Mouse (Mus musculus): ENCODE measurements at regions not wholly inside any gene's neighbourhood (a gene's known extent, or its start where the extent isn't known, plus 50 kb on each side); places are given as distances from the start of the nearest gene placed in this dataset.

DNA sequence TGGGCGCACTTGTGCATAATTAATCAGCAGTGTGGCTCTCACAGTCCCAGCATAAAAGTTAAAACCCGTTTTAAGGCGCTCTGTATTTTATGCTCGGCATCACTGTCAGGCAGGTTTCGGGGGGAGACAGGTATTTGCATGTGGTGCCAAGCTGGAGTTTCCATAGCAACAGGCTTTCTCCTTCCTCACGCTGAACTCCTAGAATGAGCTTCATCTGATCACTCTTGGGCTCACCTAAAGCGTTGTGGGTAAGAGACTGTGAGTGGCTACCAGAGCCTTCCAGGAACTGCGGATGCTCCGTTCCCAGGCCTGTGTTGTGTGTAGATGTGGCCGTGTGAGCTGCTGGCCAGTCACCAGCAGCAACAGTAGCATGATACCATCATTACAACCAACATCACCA is 161.5 kb downstream of the Ajap1 start:
- no peak for DNase-seq (ENCODE audit: low read depth, low spot score)

DNA sequence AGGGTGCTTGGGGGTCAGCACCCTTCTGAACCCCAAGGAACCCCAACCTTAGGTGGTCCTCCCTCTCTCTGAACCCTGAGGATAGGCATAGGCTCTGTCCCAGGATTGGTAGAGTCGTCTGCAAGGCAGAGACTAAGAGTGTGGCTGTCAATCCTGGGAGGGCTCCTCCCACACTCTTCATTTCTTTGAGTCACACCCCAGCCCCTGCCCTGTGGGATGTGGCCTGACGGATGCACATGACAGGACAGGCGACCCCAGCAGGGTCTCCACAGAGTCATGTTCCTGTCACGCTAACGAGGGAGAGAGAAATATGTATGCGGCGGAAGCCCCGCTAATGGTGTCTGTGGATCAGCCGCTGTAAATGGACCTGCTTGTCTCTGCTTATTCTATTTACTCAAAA is 162.0 kb downstream of the Ajap1 start:
- DNase-seq (ENCODE audit: low read depth, low spot score) = no peak

DNA sequence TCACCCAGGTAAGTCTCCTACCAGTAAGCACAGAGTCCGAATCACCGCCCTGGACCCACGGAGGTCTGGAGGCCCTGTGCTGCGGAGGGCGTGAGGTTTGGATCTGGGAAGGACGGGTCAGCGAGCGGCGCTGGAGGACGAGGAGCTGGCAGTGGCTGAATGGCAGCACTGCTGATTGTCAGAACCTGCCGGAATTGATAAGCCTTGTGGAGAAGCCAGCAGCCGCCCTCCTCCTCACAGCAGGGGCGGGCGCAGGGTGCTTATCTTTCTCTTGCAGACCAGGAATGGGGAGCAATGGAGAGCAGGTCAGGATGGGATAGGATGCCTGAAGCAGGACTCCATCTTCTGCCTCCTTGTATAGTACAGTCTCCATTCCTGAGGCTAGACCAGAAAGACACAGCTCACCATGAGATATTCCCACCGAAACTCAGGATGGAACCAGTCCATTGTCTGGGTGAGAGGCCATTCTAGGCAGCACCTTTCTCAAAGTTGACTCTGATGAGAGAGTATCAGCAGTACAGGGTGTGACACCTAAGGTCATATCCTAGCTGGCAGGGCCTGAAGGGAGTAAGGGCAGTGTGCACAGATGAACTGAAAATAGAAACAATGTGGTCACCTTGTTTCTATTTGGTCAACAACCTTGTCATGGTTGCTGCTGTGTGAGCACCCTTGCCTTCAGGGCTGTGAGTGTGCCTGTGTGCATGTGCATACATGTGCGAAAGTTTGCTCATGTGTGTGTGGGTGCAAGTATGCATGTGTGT is 165.5 kb downstream of the Ajap1 start:
- no peak for DNase-seq (ENCODE audit: low read depth, low spot score)

DNA sequence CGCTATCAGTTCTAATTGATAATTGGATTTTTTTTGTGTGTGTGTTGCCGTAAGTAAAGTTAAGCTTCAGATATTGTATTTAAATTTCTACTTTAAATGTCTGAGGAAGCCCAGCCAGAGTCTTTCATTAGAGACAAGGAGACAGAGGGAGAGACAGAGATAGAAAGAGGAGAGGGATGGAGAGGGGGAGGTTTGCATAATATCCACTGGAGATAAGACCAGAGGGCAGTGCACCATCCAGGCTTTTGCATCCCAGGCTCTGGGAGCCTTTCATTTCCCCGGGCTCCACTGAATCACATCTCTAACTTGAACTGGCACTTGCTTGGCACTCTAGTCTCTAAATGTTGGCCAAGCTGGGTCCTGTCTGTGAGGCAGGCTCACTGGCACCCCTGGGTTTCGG is 166.1 kb downstream of the Ajap1 start:
- no peak for DNase-seq (ENCODE audit: low read depth, low spot score)

DNA sequence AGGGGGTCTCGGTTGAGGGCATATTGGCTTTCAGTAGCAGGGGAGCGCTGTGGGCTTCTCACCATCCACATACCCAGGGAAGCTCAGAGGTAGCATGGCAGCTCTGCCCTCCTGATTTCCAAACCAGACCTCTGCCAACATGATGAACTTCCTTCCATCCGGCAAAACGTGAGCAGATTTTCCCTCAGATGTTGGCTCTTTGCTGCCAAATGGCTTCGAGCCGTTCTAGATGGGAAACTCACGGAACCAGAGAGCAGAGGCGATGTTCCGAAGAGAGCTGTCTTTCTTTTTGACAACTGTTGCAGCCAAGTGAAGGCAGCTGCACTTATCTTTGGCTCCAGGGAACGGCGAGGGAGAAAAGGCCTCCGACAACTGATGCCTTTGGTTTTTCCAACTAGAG is 168.7 kb downstream of the Ajap1 start:
- DNase-seq (ENCODE audit: low read depth, low spot score) = no peak

DNA sequence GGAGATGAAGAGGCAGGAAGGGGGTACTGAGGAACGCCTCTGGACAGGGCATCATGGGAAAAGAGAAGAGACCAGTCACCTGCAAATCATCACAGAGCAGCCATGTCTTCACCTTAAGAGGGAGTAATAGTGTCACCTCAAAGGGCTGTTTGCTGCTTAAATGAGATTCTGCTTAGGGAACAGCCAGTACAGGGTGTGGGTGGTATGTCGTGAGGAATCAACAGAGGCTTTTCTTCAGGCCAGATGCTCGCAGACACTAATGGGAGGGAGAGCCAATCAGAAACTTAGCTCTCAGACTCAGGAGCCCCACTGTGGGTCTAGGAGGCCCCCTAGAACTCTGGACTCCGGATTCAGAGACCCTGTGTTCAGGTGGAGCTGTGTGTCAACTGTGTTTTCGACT is 171.0 kb downstream of the Ajap1 start:
- DNase-seq (ENCODE audit: low read depth, low spot score) = no peak

DNA sequence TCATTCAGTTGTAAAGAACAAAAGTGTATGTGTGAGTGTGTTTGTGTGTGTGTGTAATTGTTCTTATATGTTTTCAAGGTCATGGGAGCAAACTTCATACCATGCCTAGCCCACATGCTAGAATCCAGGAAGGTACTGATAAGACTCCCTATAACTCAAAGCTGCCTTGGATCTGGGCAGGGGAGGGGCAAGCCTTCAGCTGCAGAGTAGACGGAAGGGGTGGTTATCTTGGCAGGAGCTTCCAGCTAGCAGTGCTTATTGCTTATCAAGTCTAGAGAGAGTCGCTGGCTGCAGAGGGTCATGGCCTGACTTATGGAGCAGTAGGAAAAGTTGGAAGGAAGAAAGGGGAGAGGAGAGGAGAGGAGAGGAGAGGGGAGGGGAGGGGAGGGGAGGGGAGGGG is 172.0 kb downstream of the Ajap1 start:
- no peak for DNase-seq (ENCODE audit: low read depth, low spot score)

DNA sequence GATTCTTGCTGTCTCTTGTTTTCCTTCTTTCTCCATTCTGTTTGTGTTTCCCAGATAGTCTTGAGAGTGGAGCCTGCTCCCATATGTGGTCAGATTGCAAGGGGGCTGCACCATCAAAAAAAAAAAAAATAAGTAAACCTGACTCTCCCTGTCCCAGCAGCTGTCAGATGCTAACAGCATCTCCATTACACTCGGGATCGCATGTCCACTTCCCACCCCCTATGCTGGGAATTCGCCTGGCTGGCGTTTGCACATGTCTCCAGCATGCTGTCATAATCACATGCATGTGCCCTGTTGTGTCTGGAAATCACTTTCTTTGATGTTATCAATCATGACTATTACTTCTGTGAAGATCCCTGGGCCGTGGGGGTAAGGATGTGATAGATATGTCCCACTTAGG is 179.1 kb downstream of the Ajap1 start:
- no peak for DNase-seq (ENCODE audit: low read depth, low spot score)

DNA sequence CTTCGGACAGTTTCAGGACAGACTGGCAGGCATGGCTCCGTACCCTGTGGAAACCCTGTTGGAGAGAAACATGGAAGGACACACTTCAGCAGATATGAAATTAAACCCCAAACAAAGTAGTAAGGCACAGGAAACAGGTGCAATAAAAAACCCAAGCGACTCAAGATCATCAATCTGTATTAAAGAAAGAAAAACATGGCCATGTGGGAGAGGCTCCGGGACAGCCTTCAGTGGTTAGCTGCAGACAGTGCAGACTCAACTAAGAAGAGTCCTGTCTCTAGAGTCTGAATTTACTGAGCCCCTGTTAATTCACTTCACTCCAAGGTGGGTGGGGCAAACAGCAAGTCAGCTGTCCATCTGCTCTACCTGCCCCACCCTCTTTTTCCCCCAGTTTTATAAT is 179.8 kb downstream of the Ajap1 start:
- DNase-seq (ENCODE audit: low read depth, low spot score) = no peak

DNA sequence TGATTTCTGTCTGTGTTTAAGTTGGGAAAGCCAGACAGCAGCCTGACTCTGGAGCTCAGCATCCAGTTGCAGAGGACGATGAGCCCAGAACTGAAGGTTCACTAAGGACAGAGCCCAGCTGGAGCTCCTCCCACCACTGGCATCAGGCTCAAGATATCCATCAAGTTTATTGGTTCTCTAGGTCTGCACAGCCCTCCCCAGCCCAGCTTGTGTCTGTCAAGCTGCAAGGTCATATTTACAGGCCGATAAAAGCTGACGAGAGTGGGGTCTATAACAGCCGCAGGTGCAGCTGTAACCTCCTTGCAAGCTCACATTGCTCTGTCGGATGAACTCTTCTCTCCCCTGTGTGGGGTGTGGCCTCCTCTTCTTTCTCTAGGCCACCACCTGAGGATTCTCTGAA is 184.3 kb downstream of the Ajap1 start:
- DNase-seq (ENCODE audit: low read depth, low spot score) = no peak

DNA sequence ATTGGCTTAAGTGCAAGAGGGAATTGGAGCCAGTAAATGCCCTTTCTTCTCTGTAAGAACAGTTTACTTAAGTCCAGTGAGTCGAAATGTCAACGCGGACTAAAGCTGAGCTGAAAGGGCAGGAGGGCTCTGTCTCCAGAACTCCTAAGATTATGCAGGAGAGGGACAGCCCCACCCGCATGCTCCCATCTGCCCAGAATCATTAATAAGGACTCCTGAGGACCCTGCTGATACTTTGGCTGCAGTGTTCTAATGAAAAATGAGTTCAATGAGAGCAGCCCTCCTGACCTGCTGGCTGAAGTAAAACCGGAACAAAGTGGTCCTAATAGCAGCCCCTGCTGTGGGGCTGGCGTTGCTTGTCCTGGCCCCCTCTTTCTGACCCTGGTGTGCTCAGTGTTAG is 187.8 kb downstream of the Ajap1 start:
- DNase-seq (ENCODE audit: low read depth, low spot score) = no peak

DNA sequence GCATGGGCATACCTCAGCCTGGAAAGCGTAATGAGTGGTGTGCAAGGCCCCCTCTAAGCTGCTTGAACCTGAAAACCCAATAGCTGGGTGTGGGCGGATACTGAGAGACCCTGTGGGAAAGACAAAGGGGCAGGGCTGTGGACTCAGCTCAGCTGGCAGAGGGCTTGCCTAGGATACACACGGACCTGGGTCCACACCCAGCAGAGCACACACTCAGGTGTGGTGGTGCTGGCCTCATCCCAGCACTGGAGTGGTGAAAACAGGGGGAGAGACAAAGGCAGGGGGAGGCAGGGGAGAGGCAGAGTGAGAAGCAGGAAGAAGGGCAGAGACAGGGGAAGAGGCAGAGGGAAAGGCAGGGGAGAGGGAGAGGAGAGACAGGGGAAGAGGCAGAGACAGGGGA is 189.5 kb downstream of the Ajap1 start:
- no peak for DNase-seq (ENCODE audit: low read depth, low spot score)

DNA sequence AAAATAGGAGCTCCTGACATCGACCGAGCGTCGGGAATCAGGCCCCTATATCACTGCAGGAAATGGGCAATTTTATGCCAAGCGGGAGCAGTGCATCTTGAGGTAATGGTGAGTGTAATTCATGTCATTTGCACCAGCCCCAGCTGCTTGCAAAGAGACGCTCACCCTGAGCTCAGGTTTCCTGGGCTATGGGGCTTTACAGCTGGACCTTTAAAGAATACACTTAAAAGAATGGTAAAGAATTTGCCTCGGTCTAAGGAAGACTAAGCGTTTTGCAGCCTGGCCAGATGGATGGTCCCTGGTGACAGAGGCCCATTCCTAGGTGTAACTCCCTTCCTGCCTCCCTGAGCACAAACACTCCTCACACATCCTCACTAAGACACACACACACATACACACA is 194.2 kb downstream of the Ajap1 start:
- DNase-seq (ENCODE audit: low read depth, low spot score) = no peak

DNA sequence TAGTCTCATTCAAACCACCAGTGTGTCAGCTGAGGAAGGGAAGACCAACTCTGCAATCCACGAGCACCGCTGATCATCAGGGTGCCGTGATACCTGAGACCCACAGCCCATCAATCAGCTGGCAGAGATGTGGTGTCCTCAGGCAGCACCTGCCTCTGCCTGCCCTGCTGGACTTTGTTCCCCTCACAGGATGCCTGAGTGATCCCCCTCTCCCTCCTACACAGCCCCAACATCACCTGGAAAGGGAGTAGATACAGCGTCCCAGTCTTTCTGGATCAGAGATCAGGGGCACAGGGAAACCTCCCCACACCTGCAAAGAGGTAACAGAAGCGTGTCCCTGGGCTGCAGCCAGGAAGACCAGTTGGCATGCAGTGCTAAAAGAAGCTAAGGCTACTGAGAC is 198.4 kb downstream of the Ajap1 start:
- DNase-seq (ENCODE audit: low read depth, low spot score) = no peak

DNA sequence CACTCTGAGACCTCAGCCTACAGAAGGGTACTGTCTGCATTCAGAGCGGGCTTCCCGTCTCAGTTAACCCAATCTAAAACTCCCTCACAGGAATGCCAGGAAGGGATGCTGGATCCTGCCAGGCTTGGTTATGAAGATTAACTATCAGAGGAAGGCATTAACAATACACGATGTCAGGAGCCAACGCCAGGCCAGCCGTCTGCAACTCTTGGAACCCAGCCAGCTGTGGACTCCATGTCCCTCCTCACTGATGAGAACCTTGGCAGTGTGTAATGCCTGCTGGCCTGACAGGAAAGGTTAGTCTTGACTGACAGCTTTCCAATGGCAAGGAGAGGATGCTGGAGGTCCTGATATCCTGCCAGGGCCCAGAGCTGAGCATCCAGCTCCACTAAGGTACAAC is 206.0 kb downstream of the Ajap1 start:
- no peak for DNase-seq (ENCODE audit: low read depth, low spot score)

DNA sequence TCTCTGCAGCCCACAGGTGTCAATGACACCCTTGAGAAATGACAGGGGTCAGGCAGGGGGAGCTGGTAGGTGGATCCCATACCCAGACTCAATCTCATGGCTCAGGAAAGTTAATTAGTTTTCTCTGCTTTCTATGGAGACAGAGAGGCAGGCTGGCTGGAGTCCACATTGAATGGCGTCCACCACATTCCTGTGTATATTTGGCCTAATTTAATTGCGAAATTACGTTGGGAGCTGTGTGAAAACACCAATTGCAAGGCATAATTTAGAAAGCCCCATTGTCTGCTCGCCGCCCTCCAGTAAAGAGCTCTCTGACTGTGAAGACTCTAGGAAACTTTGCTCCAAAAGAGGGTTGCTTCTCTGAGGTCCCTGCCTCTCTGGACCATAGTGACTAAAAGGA is 211.2 kb downstream of the Ajap1 start:
- no peak for DNase-seq (ENCODE audit: low read depth, low spot score)

DNA sequence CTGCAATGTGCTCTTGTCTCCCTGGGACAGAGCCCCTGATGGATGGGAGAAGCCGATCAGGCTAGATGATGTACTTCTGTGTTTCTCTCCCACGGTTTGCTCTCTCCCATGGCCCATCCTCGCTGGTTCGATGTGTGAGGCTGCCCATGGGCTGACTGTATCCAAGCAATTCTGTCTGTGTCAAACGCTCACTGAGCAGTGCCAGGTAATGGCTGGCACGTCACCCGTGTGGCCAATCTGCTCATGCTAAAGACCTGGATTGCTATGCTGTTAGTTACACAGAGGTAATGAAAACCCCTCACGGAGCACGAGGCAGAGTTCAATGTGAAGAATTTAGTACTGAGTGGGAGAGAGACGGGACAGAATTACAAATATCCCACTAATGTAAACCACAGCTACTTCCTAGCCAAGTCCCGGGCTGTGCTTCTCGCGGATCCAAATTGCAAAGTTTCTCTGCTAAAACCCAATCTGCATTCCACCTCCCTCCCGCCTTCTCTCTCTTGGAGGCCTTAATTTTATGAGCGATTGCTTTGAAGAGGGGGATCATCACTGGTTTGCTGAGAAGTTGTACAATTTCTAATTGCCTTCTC is 219.3 kb downstream of the Ajap1 start:
- no peak for DNase-seq (ENCODE audit: low read depth, low spot score)

DNA sequence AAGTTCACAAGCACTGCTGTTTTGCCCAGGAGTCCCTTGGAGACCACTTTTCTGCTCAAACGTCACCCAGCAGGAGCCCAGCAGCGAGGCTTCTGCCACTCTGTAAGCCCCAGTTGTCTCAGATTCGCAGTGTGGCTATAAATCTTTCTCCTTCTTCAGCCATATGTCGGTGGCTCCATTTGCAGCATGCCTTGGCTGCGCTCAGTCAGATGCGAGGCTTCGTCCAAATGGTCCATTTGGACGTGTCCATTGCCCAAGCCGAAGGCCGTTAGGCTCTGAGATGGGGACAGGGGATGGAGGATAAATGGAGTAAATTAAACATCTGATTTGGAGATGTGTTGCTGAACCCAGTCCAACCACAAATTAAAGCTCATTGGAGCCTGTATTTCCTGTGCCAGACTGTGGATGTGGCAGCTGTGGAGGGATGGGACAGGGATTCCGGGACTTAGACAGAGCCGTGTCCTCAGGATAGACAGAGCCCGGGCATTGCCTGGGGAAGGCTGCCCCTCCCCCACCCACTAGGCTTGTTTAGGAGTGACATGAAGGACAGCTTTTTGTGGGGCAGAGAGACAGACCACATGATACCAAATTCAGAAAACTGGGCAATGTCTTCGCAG is 221.6 kb downstream of the Ajap1 start:
- no peak for DNase-seq (ENCODE audit: low read depth, low spot score)

DNA sequence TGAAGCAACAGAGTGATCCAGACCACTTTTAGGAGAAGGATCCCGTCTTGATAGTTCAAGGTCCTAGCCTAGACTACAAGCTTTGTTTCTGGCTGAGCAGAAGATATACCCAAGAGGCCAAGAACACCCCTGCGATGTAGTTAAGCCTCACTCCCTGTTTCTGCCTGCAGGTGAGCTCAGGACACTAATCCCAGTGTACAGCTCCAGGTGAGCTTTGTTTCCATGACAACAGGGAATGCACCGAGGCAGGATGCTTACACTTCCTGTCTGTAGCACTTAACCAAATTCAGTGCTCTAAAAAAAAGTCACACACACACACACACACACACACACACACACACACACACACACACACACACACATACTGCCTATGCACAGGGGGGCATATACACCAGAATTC is 230.7 kb downstream of the Ajap1 start:
- DNase-seq (ENCODE audit: low read depth, low spot score) = no peak

DNA sequence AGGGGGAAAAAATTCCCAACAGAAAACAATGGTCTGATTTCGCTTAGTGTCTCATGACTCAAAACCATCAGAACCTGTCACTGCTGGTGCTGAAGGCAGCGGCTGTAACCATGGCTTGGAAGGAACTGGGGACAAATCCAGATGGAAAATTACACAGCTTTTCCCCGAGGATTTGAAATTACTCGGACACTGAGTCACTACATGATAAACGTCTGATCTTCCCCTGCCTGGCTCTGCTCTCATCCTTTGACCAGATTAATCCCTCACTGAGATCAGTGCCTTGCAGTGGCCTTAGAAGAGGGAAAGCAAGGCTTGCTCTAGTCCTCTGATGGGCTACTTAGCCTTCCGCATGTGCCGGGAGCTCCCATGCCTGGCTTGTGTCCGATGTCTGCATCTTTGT is 231.3 kb downstream of the Ajap1 start:
- no peak for DNase-seq (ENCODE audit: low read depth, low spot score)

DNA sequence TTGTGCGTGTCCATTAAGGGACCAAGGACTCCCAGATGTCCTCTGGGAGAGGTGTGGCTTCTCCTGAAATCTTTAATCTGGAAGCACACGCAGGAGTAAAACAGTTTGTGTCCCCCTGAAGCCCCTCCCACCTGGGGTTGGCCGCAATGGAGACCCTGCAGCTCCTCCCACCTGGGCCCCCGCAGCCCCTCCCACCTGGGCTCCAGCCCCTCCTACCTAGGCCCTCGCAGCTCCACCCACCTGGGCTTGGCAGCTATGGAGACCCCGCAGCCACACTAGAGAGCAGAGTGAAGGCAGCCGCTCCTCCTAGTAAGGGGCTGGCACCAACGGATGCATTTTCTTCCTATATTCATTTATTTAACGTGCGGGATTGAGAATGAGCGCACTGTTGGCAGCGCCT is 245.9 kb downstream of the Ajap1 start:
- no peak for DNase-seq (ENCODE audit: low read depth, low spot score)

DNA sequence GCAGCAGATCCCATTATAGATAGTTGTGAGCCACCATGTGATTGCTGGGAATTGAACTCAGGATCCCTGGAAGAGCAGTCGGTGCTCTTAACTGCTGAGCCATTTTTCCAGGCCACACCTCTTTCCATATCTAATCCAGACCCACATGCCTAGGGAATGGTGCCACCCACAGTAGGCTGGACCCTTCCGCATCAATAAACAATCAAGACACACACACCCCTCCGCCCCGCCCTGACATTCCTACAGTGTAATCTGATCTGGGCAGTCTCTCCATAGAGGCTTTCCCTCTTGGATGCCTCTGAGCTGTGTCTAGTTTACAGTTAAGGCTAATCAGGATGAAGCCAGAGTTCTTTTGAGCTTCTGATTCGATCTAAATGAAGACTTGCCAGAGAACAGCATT is 248.8 kb downstream of the Ajap1 start:
- DNase-seq (ENCODE audit: low read depth, low spot score) = no peak

DNA sequence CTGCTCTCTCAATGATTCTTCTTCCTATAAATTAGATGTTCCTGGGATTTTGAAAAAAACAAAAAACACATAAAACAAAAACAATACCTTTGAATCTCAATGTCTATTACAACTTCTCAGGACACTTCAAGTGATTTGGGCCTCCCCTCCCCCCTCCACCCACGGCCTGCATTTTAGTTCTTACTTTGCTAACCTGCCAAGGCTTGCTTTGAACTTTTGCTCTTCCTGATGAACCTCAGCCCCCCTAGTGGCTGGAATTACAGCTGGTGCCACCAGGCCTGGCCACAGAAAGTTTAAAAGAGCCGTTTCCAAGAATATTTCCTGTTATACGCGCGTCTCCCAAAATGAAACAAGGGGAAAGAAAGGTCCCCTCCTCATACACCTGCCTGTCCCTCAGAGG is 253.4 kb downstream of the Ajap1 start:
- no peak for DNase-seq (ENCODE audit: low read depth, low spot score)
